In genomic region chr13:41302716-41303115, GRCm38 (mm10) we compare ENCODE assay signal across 9 mouse cellular contexts. TPM values are rescaled to one million over a fixed set of nuclear protein-coding genes. Genes with fewer than 3 reads are reported as not detected.
A peak's percentile ranks its signal among the peaks of the same experiment; 100 is the strongest.
DNase-seq lines count a peak whose midpoint lies in the region; ATAC-seq and TF ChIP-seq lines count a peak whose summit lies in the region.
"Had no signal": no experiment of that assay in that cellular context is flagged by ENCODE, and none has a peak within 500 bp of the region (broad histone marks: within the 10 kb centered on the region; RNA-seq: fewer than 3 reads in every experiment).

No protein-coding gene starts in this region.

- H3K4me3 ChIP-seq in G1E (ENCODE audit: low read depth, low read length), result no peak overlapping the region
- H3K4me3 ChIP-seq in layer of hippocampus, adult 2 months, result no peak overlapping the region
- no peak overlapping the region for H3K4me3 ChIP-seq in small intestine, adult 2 months (ENCODE audit: low read depth, low read length)
- H3K4me3 ChIP-seq: liver, embryonic 15.5 days had no signal

- TF ChIP-seq POLR2A in small intestine, adult 2 months (IDR thresholded peaks at IDR 0.05; ENCODE audit: low read depth, low read length), result no peak

- ATAC-seq in G1E (ENCODE audit: extremely low read depth, insufficient number of reproducible peaks, low FRiP score, poor library complexity, severe bottlenecking), result no peak
- ATAC-seq in erythroblast, adult 5-6 weeks (replicated peaks; ENCODE audit: low FRiP score, poor library complexity, severe bottlenecking), result no peak

- WGBS in small intestine, adult 2 months, result 63% methylated on average over 10 of the region's 10 CpGs

- no peaks in the 10 kb centered on the region for H3K4me1 ChIP-seq in G1E (ENCODE audit: insufficient read depth, low read depth, low read length)
- no peaks in the 10 kb centered on the region for H3K4me1 ChIP-seq in small intestine, adult 2 months (ENCODE audit: control insufficient read depth, insufficient read depth, insufficient read length, low read length)
- H3K4me1 ChIP-seq: liver, embryonic 15.5 days had no signal

- no peaks in the 10 kb centered on the region for H3K9me3 ChIP-seq in G1E (replicated peaks)
- H3K9me3 ChIP-seq: liver, embryonic 15.5 days had no signal

- peaks cover 5% of the 10 kb centered on the region for H3K27me3 ChIP-seq in G1E (ENCODE audit: insufficient read depth, low read length)
- no peaks in the 10 kb centered on the region for H3K27me3 ChIP-seq in small intestine, adult 2 months (ENCODE audit: control insufficient read depth, insufficient read depth, low read length)
- H3K27me3 ChIP-seq: liver, embryonic 15.5 days had no signal

- H3K27ac ChIP-seq in layer of hippocampus, adult 2 months, result no peak overlapping the region
- no peak overlapping the region for H3K27ac ChIP-seq in small intestine, adult 2 months (ENCODE audit: insufficient read depth, low read depth, low read length)
- H3K27ac ChIP-seq: liver, embryonic 15.5 days had no signal

- TF ChIP-seq CTCF in G1E (IDR thresholded peaks at IDR 0.05; ENCODE audit: low read depth, low read length), result 0 out of 2 replicates have a peak, but pooled peaks have one; percentile 10
- TF ChIP-seq CTCF in layer of hippocampus, adult 2 months (conservative IDR thresholded peaks at IDR 0.05), result peak; percentile 91
- TF ChIP-seq CTCF in small intestine, adult 2 months (IDR thresholded peaks at IDR 0.05; ENCODE audit: extremely low read depth, insufficient read length, insufficient replicate concordance, low read depth, low read length), result peak; percentile 91; the same call in 1 of the 2 replicates

- DNase-seq in B cell, adult 2 months, result peak; percentile 92 to 94
- peak; percentile 8 for DNase-seq in G1E (ENCODE audit: low spot score)
- peak; percentile 37 for DNase-seq in cerebellum, adult 8-10 months
- DNase-seq in gastrocnemius, postnatal 10 days, result peak; percentile 82
- peak; percentile 77 to 88 for DNase-seq in layer of hippocampus, adult 2 months (ENCODE audit: low spot score in 2 of 2)
- peak; percentile 88 for DNase-seq in lung, postnatal 25 days (ENCODE audit: low spot score)

- no peaks in the 10 kb centered on the region for H3K36me3 ChIP-seq in G1E (replicated peaks)
- no peaks in the 10 kb centered on the region for H3K36me3 ChIP-seq in small intestine, adult 2 months (ENCODE audit: control insufficient read depth, insufficient read depth, low read length)
- H3K36me3 ChIP-seq: liver, embryonic 15.5 days had no signal

RNA-seq across cellular contexts. Expression of gene Gm17364, which starts 28.9 kb away (rescaled TPM):
- total RNA-seq in G1E (2014; fragmentation: Nextera tagmentation) (not detected in 2 replicates), G1E (2017) (not detected in 2 replicates)
- polyA plus RNA-seq in G1E (2012), result not detected in 2 replicates
- not detected for total RNA-seq in gastrocnemius, postnatal 10 days (2021)
- not detected for total RNA-seq in layer of hippocampus, adult 2 months (2021)
- polyA plus RNA-seq in small intestine, adult 2 months (2012; rRNA removed), result not detected in 2 replicates
- total RNA-seq in erythroblast, adult 5-6 weeks (2015; ENCODE audit: low replicate concordance), result not detected in 2 replicates
- total RNA-seq in erythroblast, adult 5-6 weeks (2017; ENCODE audit: low replicate concordance), result not detected in 2 replicates
- polyA plus RNA-seq: liver, embryonic 15.5 days had no signal

RNA-seq across cellular contexts. Expression of gene Smim13, which starts 53.1 kb away (rescaled TPM):
- total RNA-seq in G1E (2014; fragmentation: Nextera tagmentation) (18.6 and 22.4 TPM in 2 replicates), G1E (2017) (12.6 and 14.4 TPM in 2 replicates)
- 2.4 and 2.6 TPM in 2 replicates for polyA plus RNA-seq in G1E (2012)
- total RNA-seq in gastrocnemius, postnatal 10 days (2021), result 10 to 100 TPM; 23.4 to 24.5 TPM
- 100 to 1,000 TPM; 141 to 143 TPM for total RNA-seq in layer of hippocampus, adult 2 months (2021)
- polyA plus RNA-seq in small intestine, adult 2 months (2012; rRNA removed), result 1.8 and 1.9 TPM in 2 replicates
- total RNA-seq in erythroblast, adult 5-6 weeks (2015; ENCODE audit: low replicate concordance), result 3.1 and 5.6 TPM in 2 replicates
- total RNA-seq in erythroblast, adult 5-6 weeks (2017; ENCODE audit: low replicate concordance), result 3.8 and 4.5 TPM in 2 replicates

Comparison
In these comparisons a context has a peak if more than half of its experiments do, and no peak if none do; other contexts are left out.
1. DNase-seq: peak in every context shown above with its lines; median percentile 93 in B cell, adult 2 months; 88 in lung, postnatal 25 days; 82 in layer of hippocampus, adult 2 months; 82 in gastrocnemius, postnatal 10 days; 37 in cerebellum, adult 8-10 months; 8 in G1E.
2. CTCF ChIP-seq: peak in every context shown above with its lines; median percentile 91 in layer of hippocampus, adult 2 months; 91 in small intestine, adult 2 months; 10 in G1E.
3. RNA of gene Smim13, which starts 53.1 kb away (total RNA-seq): 141 to 143 TPM in layer of hippocampus, adult 2 months; 23.4 to 24.5 TPM in gastrocnemius, postnatal 10 days, 12.6 to 22.4 TPM in G1E and 3.1 to 5.6 TPM in erythroblast, adult 5-6 weeks; every median in the first group is over 4 times any median in the second.